Mouse (Mus musculus): Measurements from ENCODE around the gene Mcfd2. TPM values are rescaled to one million over a fixed set of nuclear protein-coding genes. Genes with fewer than 3 reads are reported as not detected.

Mcfd2 gene
- polyA plus RNA-seq, 1 experiment from 2014 or later, result 51.3 TPM

GRCm38 (mm10) chr17:87225384-87225783 is 40.4 kb downstream of the Mcfd2 start:
- no peak for ATAC-seq
- H3K36me3 ChIP-seq, result no peaks in the 10 kb centered on the region
- H3K27ac ChIP-seq, result no peak overlapping the region

DNA sequence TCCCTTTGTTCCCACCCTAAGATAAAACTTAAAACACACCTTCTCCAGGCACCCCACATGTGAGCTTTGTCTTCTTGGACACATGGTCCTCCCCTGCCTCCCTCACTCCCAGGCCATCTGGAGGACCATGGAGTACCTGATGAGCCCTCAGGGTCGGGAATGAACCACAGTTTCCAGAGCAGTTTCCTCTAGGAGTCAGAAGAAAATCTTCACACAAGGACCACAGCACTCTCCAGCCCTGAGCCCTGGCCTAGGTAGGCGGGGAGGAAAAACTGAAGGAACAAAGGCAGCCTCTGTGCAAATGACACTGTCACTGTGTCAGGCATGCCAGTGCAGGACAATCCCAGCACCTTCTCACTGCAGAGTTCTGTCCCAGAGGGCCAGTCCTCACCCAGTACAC is 41.3 kb downstream of the Mcfd2 start:
- H3K4me3 ChIP-seq, result no peak overlapping the region
- no peak overlapping the region for H3K27ac ChIP-seq
- H3K9me3 ChIP-seq (replicated peaks), result no peaks in the 10 kb centered on the region
- H3K4me2 ChIP-seq, result no peak overlapping the region
- no peaks in the 10 kb centered on the region; the same call in 1 of the 2 replicates for H3K27me3 ChIP-seq (replicated peaks)
- no peaks in the 10 kb centered on the region for H3K4me1 ChIP-seq
- no peak for ATAC-seq
- H3K9ac ChIP-seq, result no peak overlapping the region
- no peaks in the 10 kb centered on the region for H3K36me3 ChIP-seq
- 51% methylated on average over 2 of the region's 2 CpGs for WGBS (ENCODE audit: insufficient replicate concordance)

More at GRCm38 (mm10) chr17:87225384-87225783, 40.4 kb downstream of the Mcfd2 start:
- Histone ChIP-seq H3K4me2 (no peak overlapping the region), H3K4me3 (no peak overlapping the region), H3K9ac (no peak overlapping the region), H3K4me1 (no peaks in the 10 kb centered on the region), H3K9me3 (replicated peaks) (no peaks in the 10 kb centered on the region), H3K27me3 (replicated peaks) (no peaks in the 10 kb centered on the region)
- WGBS (ENCODE audit: insufficient replicate concordance), result 81% methylated on average over 9 of the region's 9 CpGs

DNA sequence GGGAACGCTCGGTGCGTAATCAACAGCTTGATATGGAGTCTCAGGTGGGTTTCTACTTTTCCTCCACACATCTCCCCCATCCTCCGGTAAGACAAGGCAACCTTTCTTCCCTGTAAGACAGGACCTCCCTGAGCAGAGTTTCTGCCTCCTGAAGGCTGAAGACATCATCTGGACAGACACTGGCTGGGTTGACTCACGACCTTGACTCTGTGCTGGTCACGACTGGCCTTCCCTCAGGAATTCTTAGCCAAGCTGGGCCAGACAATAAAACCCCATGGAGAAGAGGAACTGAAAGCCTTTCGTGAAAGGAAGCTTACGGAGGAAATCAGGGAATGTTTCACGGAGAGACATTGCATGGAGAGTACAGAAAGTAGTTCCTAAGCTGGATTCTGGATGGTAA is 46.3 kb downstream of the Mcfd2 start:
- ATAC-seq, result no peak
- H3K4me3 ChIP-seq, result no peak overlapping the region
- no peak overlapping the region for H3K27ac ChIP-seq
- no peaks in the 10 kb centered on the region for H3K4me1 ChIP-seq
- H3K36me3 ChIP-seq, result no peaks in the 10 kb centered on the region
- 61% methylated on average over 9 of the region's 9 CpGs for WGBS (ENCODE audit: insufficient replicate concordance)
- no peak overlapping the region for H3K9ac ChIP-seq
- H3K9me3 ChIP-seq (replicated peaks), result no peaks in the 10 kb centered on the region
- H3K4me2 ChIP-seq, result no peak overlapping the region
- H3K27me3 ChIP-seq (replicated peaks), result no peaks in the 10 kb centered on the region; the same call in 1 of the 2 replicates

DNA sequence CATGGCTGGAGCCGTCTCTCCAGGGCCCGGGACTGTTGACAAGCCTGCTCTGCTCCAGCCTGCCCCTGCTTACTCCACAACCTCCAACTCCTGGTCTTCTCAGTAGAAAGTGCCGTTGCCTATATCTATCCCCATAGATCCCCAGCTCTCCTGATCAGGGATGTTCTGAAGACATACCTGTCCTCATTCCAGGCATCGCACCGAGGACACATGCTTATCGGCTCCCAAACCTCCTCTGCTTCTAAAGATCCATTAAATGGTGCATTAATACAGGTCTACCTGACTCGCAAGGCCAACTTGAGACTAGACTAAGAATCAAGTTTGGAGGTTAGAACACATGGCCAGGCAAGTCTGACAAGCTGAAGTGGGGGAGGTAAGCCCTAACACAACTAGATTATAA is 51.2 kb downstream of the Mcfd2 start:
- no peak for ATAC-seq
- Histone ChIP-seq H3K9me3 (replicated peaks) (no peaks in the 10 kb centered on the region), H3K36me3 (no peaks in the 10 kb centered on the region), H3K27ac (no peak overlapping the region), H3K27me3 (replicated peaks) (no peaks in the 10 kb centered on the region; the same call in 1 of the 2 replicates), H3K4me1 (no peaks in the 10 kb centered on the region), H3K4me3 (no peak overlapping the region), H3K9ac (no peak overlapping the region), H3K4me2 (no peak overlapping the region)
- 81% methylated on average over 7 of the region's 7 CpGs for WGBS (ENCODE audit: insufficient replicate concordance)

GRCm38 (mm10) chr17:87210525-87210924 is 55.2 kb downstream of the Mcfd2 start:
- no peaks in the 10 kb centered on the region for H3K36me3 ChIP-seq
- no peak overlapping the region for H3K27ac ChIP-seq
- H3K4me1 ChIP-seq, result no peaks in the 10 kb centered on the region
- no peak overlapping the region for H3K4me3 ChIP-seq
- no peak overlapping the region for H3K9ac ChIP-seq
- ATAC-seq, result no peak
- no peaks in the 10 kb centered on the region for H3K27me3 ChIP-seq (replicated peaks)
- WGBS (ENCODE audit: insufficient replicate concordance), result 56% methylated on average over 2 of the region's 2 CpGs
- H3K4me2 ChIP-seq, result no peak overlapping the region
- no peaks in the 10 kb centered on the region for H3K9me3 ChIP-seq (replicated peaks)

- H3K4me1 ChIP-seq, result peaks cover 15% of the 10 kb centered on the region
- H3K4me3 ChIP-seq, result no peak overlapping the region
- H3K27ac ChIP-seq, result no peak overlapping the region
- WGBS (ENCODE audit: insufficient replicate concordance), result 77% methylated on average over 2 of the region's 2 CpGs
- ATAC-seq, result no peak
- H3K27me3 ChIP-seq (replicated peaks), result no peaks in the 10 kb centered on the region
- no peak overlapping the region for H3K9ac ChIP-seq
- H3K9me3 ChIP-seq (replicated peaks), result no peaks in the 10 kb centered on the region
- no peak overlapping the region for H3K4me2 ChIP-seq
- no peaks in the 10 kb centered on the region for H3K36me3 ChIP-seq
Observed at GRCm38 (mm10) chr17:87206885-87207284, 58.9 kb downstream of the Mcfd2 start.

Other genes with a start within 250 kb of the Mcfd2 start
- 18.6 and 19.8 TPM in 2 replicates for gene Pigf, start 240.5 kb downstream of the Mcfd2 start, polyA plus RNA-seq (2016; fragmentation: Nextera tagmentation; extraction: Ambion mirVana)
- gene Cript, start 240.4 kb downstream of the Mcfd2 start, polyA plus RNA-seq (2016; fragmentation: Nextera tagmentation; extraction: Ambion mirVana), result 76.9 and 84.3 TPM in 2 replicates
- gene Socs5, start 158.3 kb downstream of the Mcfd2 start, polyA plus RNA-seq (2016; fragmentation: Nextera tagmentation; extraction: Ambion mirVana), result 4.8 and 6.0 TPM in 2 replicates
- 15.3 and 17.0 TPM in 2 replicates for gene Ttc7, start 17.0 kb upstream of the Mcfd2 start, polyA plus RNA-seq (2016; fragmentation: Nextera tagmentation; extraction: Ambion mirVana)
- gene Stpg4, start 161.8 kb upstream of the Mcfd2 start, polyA plus RNA-seq (2016; fragmentation: Nextera tagmentation; extraction: Ambion mirVana), result not detected in 2 replicates
- 401 and 435 TPM in 2 replicates for gene Calm2, start 181.0 kb upstream of the Mcfd2 start, polyA plus RNA-seq (2016; fragmentation: Nextera tagmentation; extraction: Ambion mirVana)